Mouse (Mus musculus): Measurements from ENCODE around the gene Hoxa9. TPM values are rescaled to one million over a fixed set of nuclear protein-coding genes. Genes with fewer than 3 reads are reported as not detected.

The Hoxa9 gene
- total RNA-seq, 2 experiments from 2014 or later, result 7.5 to 8.8 TPM

DNA sequence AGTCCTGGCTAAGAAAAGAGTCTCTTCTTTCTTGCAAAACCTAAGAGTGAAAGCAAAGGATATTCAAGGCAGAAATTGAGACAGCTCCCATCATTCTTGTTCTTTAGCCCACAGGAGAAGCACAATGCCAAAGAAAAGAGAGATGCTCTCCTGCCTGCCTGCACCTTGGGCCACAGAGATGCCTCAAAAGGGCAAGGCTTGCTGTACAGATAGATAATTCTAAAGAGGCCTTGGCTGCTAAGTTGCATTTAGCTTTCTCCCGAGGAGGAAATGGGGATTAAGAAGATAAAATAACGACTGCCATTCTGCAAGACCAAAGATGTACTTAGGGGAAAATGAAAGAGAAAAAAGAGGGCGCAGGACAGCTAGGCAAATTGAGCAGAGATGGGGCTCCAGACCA is 16.0 kb upstream of the Hoxa9 start:
- Histone ChIP-seq H3K27ac (peak overlapping the region; percentile 86), H3K4me3 (peak overlapping the region; percentile 77)
- DNase-seq, result no peak
- no peak for TF ChIP-seq CTCF (IDR thresholded peaks at IDR 0.05)
- intact Hi-C loops (cut with DNase I), result loop anchor here (5.0 kb wide), 1 partner anchor 1075 kb away; no protein-coding TSS in a partner anchor

DNA sequence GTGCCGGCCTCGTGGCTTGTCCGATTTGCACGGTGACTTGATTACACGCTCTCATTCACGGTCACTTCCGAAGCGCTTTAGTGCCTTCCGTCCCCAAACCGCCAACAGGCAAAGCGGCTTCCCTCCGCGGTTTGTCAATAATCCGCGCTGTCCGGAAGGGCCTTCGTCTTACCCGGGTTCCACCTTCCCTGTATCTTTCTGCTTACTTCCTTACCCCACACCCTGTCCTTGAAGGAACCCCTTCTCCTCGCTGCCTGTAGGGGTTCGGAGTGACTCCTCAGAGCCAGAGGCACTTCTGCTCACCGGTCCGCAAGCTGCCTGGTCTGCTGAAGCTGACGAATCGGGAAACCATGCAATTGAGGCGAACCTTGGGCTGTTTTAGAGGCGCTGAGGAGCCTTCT is 15.5 kb upstream of the Hoxa9 start:
- no peak for DNase-seq
- no peak for TF ChIP-seq CTCF (IDR thresholded peaks at IDR 0.05)
- intact Hi-C loops (cut with DNase I), result loop anchor here (5.0 kb wide), 1 partner anchor 1074 kb away; no protein-coding TSS in a partner anchor
- peak overlapping the region; percentile 77 for H3K4me3 ChIP-seq
- H3K27ac ChIP-seq, result peak overlapping the region; percentile 86

DNA sequence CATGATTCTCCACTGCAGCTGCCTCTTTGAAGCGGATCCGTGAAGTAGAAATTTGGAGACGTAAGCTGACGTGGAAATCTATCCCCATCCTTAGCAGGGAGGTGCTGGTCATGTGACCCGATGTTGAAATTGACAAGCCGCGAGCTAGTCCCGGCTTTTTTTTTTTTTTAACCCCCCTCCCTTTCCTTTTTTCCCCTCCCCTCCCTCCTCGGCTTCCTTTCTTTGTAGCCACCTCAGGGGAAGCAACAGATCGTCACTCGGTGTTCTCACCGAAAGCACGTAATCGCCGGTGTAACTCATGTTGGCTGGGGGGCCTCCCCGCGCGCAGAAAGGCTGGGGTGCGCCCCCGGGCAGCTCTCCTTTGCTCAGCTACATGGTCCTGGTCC is 14.9 kb upstream of the Hoxa9 start, which contains the start of gene Hoxa11:
Gene Hoxa11 (minus strand): TSS at position 54 of the 386 bp plus-strand sequence.
- intact Hi-C loops (cut with DNase I), result loop anchor here (5.0 kb wide), 1 partner anchor 1073 kb away; no protein-coding TSS in a partner anchor
- TF ChIP-seq CTCF (IDR thresholded peaks at IDR 0.05), result no peak
- peak within 1 kb of the TSS; percentile 77 for H3K4me3 ChIP-seq
- peak within 1 kb of the TSS; percentile 86 for H3K27ac ChIP-seq
- peak; percentile 56 for DNase-seq

DNA sequence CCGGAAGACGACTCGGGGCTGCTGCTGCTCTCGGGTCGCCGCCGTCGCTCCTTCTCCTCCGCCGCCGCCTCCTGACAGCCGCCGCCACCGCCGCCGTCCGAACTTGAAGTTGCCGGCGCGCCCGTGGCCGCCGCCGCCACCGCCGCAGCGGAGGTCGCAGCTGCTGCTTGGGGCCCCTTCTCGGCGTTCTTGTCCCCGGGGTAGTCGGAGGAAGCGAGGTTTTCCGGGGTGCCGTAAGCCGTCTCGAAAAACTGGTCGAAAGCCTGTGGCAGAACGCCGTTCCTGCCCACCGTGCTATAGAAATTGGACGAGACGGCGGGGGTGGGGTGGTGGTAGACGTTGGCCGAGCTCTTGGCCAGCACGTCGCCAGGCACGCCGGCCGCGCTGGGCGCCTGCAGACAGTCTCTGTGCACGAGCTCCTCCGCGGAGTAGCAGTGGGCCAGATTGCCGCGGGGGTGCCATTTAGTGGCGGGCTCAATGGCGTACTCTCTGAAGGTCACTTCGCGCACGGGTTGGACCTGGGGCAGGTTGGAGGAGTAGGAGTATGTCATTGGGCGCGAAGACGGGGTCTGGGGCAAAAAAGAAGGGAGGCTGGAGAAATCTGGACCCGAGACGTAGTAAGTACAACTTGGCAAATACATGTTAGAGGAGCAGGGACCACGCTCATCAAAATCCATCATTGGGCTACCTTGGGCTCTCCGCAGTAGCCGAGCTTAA is 14.3 kb upstream of the Hoxa9 start:
- Histone ChIP-seq H3K27ac (peak overlapping the region; percentile 86), H3K4me3 (peak overlapping the region; percentile 77)
- TF ChIP-seq CTCF (IDR thresholded peaks at IDR 0.05), result no peak
- peak; percentile 69 for DNase-seq
- intact Hi-C loops (cut with DNase I), result loop anchor here (5.0 kb wide), 1 partner anchor 1073 kb away; no protein-coding TSS in a partner anchor

DNA sequence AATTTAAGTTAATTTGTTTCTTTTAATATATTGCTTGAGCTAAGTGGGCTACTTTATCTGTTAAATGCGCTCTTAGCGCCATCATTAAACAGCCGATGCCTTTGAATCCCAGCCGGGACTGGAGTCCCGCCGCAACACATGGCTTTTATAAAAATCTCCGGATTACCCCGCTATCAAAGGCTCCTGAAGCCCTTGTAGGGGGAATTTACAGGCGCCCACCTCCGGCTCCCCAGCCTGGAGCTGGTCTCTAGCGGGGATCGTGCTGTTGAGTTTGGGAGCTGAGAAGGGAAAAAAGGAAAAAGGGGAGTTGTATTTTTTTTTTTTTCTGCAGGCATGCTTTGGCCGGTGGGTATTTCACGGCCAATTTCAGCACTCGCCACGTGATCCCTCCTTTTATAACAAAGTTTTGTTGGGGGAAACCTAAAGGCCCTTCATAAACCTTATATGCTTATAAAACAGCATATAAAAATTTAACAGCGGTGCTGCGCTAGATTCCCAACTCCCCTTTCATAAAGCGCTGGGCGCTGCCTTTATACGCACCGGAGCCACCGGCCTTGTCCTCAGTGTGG is 13.7 kb upstream of the Hoxa9 start:
- peak overlapping the region; percentile 77 for H3K4me3 ChIP-seq
- DNase-seq, result no peak
- intact Hi-C loops (cut with DNase I), result loop anchor here (5.0 kb wide), 1 partner anchor 1072 kb away; no protein-coding TSS in a partner anchor
- peak overlapping the region; percentile 86 for H3K27ac ChIP-seq
- no peak for TF ChIP-seq CTCF (IDR thresholded peaks at IDR 0.05)

DNA sequence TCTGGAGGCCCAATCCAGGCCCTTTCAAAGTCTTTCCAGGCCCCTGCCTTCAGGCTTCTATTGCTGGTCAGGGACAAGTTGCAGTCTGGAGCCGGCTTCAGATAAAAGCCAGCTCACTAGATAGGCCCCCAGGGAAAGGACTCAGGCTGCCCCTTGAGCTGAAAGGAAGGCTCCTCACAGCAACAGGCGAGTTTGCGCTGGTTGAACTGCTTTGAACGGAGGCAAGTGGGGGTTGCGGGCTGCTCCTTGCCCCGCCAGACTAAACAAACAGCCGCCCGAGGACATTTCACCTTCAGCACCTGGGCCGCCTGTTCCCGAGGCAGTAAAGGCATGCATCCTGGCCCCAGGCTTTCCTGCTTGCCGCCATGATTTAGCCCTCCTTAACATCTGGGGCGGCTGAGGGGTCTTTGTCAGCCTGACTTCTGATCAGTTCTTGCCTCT is 12.8 kb upstream of the Hoxa9 start:
- H3K27ac ChIP-seq, result no peak overlapping the region; the same call in 1 of the 2 replicates
- peak; percentile 23 for DNase-seq
- no peak for TF ChIP-seq CTCF (IDR thresholded peaks at IDR 0.05)
- H3K4me3 ChIP-seq, result peak overlapping the region; percentile 32
- intact Hi-C loops (cut with DNase I), result no loop called here

DNA sequence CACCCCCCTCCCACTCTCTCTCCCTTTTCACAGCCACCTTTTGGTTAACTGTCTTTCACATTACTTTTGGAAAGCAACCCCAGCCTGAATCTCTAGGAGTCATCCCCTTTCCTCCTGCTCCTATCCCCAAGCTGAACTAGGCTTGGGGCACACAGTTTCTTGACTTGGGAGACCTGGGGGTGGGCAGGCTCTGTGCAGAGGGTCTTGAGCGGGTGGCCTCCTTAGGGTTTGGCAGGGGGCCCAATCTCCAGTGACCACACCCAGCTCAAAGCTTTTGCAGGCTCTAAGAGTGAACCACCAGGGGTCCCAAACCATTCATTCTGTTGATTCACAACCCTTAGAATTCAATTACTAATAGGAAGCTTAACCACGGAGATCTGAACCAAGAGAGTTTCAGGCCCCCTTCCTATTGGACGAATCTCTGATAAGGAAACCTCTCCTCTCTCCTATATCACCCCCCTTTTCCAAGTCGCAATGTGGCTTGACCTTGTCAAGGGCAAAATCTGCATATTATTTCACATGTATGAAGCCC is 12.0 kb upstream of the Hoxa9 start:
- no peak for DNase-seq
- TF ChIP-seq CTCF (IDR thresholded peaks at IDR 0.05), result no peak
- Histone ChIP-seq H3K4me3 (no peak overlapping the region), H3K27ac (no peak overlapping the region)
- intact Hi-C loops (cut with DNase I), result no loop called here

DNA sequence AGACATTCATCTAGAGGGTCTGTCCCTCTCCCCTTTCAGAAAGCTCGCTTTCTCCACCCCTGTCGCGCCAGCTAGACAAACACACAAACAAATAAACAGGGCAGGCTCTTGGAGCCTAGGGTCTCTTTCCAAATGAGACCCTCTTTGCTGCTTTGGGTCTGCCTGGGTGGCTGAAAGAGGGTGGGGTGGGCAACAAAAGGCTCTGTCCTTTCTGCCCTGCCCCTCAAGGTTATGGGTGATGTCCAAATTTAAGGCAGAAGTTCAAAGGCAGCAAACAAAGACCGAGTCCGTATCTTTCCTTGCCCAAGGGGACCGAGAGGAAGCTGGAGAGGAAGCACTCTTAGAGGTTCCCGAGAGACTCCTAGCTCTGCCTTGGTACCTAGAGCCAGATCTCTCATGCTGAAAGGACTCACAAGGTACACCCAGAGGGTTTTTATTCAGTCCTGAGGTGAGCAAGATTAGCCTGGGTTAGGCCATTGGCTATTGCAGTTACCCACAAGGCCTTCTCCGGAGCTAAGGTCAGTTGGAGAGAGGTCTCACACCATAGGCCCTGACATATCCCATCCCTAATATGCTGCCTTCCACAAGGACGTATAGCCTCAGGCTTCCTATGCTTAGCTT is 10.2 kb upstream of the Hoxa9 start:
- Histone ChIP-seq H3K27ac (peak overlapping the region; percentile 93), H3K4me3 (peak overlapping the region; percentile 73)
- no peak for DNase-seq
- TF ChIP-seq CTCF (IDR thresholded peaks at IDR 0.05), result no peak
- intact Hi-C loops (cut with DNase I), result no loop called here

DNA sequence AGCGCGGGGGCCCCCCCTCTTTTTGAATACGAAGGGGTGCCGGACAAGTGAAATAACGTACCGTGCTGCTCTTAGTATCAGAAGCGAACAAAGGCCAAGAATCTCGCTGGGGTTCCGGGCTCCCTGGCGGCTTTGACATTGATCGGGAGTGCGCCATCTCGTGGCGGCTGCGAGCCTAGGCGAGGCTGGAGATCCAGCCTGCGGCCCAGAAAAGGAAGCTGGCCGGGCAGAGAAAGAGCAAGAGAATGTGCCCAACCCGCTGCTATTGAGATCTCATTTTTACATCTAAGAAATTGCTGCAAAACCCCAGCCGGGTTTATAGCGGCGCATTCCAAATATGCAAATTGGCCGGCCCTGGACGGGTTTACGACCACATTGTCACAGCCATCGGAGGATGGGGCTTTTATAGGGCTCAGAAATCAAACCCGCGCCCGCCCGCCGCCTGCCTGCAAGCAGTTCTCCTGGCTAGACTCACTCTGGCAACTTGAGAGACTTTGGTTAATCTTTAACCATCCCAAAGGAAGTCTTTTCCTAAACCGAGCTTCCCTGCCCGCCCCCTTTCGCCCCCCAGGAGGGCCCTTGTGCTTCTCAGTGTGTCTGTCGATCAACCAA is 9.6 kb upstream of the Hoxa9 start, which contains the start of gene Hoxa10:
Gene Hoxa10 (minus strand): TSS at position 466 of the 612 bp plus-strand sequence.
- Histone ChIP-seq H3K27ac (peak within 1 kb of the TSS; percentile 93), H3K4me3 (peak within 1 kb of the TSS; percentile 73)
- peak; percentile 96 for TF ChIP-seq CTCF (IDR thresholded peaks at IDR 0.05)
- DNase-seq, result peak; percentile 94
- intact Hi-C loops (cut with DNase I), result no loop called here

DNA sequence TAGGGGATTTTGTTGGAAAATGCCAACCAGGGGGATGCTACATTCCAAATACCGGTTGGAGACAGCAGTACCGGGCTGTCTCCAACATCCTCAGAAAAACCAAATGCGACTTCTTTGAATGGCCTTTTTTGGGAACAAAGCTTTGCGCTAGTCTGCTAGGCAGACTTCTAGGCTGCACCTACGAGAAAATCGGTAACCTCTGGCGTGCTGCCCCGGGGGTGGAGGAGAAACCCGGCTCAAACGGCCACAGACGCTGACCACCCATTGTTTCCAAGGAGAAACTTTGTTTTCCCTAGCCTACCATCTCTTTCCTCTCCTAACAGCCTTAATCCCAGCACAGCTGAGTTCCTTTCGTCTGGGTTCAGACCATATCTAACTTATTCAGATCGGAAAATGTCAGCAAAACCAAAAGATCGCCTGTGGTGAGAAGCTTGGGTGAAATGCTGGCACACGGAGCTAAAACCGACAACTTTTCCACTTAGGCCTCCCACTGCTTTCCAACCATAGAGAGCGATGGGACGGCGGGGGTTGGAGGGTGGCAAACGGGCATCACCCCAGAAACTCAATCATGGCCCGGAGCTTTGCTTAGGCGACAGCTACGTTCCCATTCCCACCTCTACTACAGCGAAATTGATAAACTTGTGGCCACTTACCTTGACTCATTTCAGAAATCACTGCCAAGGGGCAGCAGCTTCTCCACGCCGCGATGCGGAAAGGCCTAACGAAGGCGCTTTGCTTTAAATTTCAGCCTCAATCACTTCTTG is 8.9 kb upstream of the Hoxa9 start:
- peak; percentile 59 for DNase-seq
- H3K27ac ChIP-seq, result peak overlapping the region; percentile 93

DNA sequence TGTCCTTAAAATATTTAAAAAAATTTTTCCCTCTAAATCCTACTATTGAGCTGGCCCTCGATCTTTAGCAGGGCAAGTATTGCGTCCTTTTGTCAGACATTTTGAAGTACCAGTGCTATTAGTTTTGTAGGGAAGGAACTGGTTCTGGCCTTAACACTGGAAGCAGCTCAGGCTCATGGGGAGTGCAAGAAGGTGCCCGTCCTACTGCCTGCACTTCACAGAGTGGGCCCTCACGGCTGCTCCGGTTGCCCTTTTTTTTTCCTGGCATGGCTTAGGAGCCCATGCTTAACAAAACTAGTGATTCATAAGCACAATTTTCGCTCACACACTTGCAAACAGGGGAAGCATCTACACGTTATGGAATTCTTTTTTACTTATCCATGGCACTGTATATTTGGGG is 8.1 kb upstream of the Hoxa9 start:
- TF ChIP-seq CTCF (IDR thresholded peaks at IDR 0.05), result no peak
- H3K27ac ChIP-seq, result peak overlapping the region; percentile 93
- H3K4me3 ChIP-seq, result peak overlapping the region; percentile 73
- intact Hi-C loops (cut with DNase I), result no loop called here
- DNase-seq, result no peak

More for the DNA sequence above, 8.9 kb upstream of the Hoxa9 start:
- intact Hi-C loops (cut with DNase I), result no loop called here
- peak overlapping the region; percentile 73 for H3K4me3 ChIP-seq
- no peak for TF ChIP-seq CTCF (IDR thresholded peaks at IDR 0.05)
